Mouse (Mus musculus) layer of hippocampus, postnatal 14 days (tissue): Measurements from ENCODE around the gene Glt28d2. TPM values are rescaled to one million over a fixed set of nuclear protein-coding genes. Genes with fewer than 3 reads are reported as not detected.

ENCODE experiments used
- DNase-seq, 2 experiments: peaks; one replicate each; pipeline ENCODE4 v3.0.0; 2021 to 2022; ENCODE audit warnings: low spot score in 2 of 2, mixed read lengths in 1 of 2
- total RNA-seq, 2 experiments: library from RNA; stranded (reverse); gene quantifications; 2 replicates each; pipeline ENCODE4 v1.2.3; 2021

Gene Glt28d2
- total RNA-seq, 2 experiments from 2014 or later = 0.29 to 0.48 TPM

DNA sequence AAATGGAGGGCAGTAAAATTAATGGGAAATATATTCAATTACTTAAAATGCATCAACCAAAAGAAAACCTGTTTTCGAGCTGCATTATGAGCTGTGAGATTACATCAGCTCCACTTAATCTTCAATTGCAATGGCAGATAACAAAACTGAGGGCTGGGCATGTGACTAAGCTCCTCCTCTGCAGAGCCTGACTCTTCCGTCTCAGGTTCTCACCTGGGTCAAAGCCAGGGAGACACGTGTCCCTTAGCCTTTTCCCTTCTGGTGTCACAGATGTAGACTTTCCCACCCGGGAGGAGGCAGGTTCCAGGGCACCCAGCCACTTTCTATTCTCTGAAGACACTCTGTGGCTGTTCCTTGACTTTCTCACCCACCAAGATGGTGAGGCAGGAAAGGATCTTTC, 58.3 kb downstream of the Glt28d2 start:
- no peak for DNase-seq

DNA sequence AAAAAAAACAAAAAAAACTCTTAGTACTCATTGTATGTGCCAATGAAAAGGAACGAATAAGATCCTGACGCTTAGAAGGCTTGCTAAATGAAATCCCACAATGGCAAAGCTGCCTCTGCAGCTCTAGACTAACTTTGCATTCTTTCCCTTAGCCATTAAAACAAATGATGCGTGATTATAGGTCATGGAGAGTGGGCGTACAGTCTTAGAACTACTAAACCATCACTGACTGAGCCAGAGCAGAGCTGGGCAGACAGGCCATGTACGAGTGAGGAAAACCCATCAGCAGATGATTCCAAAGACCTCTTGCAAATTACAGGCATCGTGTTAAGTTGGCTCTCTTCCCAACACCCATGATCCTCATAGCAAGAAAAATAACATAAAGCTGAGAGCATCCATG, 59.5 kb downstream of the Glt28d2 start:
- no peak for DNase-seq

DNA sequence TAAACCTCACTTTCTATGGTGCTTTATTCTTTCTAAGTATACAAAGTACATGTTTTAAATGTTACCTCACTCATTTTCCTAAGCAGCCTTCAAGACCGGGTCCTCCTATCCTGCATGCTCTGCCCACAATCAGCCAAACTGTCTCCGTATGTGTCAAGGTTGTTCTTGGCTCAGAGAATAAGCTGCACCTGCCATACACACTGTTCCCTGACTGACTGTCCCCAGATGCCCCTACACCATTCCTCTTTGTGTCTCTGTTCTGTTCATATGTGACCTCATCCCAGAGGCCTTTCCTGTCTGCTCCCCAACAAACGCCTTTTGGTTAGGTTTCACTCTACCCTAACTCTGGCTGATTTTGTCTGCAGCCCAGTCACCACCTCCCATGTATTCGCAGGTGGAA, 60.0 kb downstream of the Glt28d2 start:
- no peak for DNase-seq

DNA sequence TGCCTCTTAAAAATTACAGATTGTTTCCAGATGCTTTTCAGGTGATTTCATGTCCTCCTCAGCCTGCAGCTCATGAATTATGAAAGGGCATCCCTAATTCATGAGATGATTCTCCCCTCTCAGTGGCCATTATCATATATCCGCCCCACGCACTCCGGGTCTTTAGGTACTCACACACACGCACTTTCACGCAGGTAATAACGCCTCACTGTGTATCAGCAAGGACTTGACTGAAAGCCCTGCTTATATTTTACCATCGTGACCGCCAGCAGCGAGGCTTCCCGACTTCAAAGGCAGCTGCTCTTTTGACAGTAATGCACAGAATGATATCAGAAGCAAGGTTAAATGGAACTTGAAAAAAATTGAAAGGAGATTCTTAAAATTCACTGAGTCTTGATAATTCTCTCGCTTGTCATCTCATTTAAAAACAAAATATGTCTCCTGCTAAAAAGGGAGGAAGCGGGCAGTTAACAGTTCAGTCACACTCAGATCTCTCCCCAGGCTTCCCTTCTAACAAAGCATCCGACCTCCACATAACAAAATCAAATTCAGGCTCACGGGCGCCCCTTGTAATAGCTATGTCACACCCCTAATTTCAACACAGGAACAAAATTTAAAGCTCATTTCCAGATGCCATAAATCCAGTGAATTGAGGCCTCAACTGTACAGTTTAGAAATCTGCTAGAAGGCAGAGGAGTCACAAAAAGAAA, 66.3 kb downstream of the Glt28d2 start:
- DNase-seq = no peak

Other genes with a start within 250 kb of the Glt28d2 start
- 1 to 10 TPM; 5.2 to 6.5 TPM for gene Fam160a1, start 70.2 kb downstream of the Glt28d2 start, total RNA-seq
- gene Gm37240, start within 50 bp of the Glt28d2 start, total RNA-seq = 1 to 10 TPM in 1 of 2 experiments, under 1 TPM in 1; 0.98 to 1.0 TPM
- gene Sh3d19, start 83.6 kb upstream of the Glt28d2 start, total RNA-seq = 10 to 100 TPM; 40.6 to 42.5 TPM
- gene Prss48, start 115.0 kb upstream of the Glt28d2 start, total RNA-seq = not detected